Mouse (Mus musculus) limb, embryonic 14.5 days (tissue): ENCODE results near the gene Rps6kb1. TPM values are rescaled to one million over a fixed set of nuclear protein-coding genes. Genes with fewer than 3 reads are reported as not detected.

Source experiments
- ATAC-seq: fragments of 200-750 bp; cut with Nextera tagmentation; 2 replicates; pipeline ENCODE4 v1.8.0; 2017; ENCODE audit warnings: low read depth, moderate number of reproducible peaks, moderate TSS enrichment; ENCODE audit not compliant: low FRiP score
- DNase-seq: peaks from one replicate; pipeline ENCODE4 v3.0.0-alpha.2; 2015; ENCODE audit warnings: low spot score
- H3K27ac ChIP-seq: fragments of 300-500 bp; sonication (generic); replicated peaks from 2 replicates; pipeline ENCODE4 v1.5.1; 2014; ENCODE audit warnings: low read depth, mild to moderate bottlenecking, low read length, moderate library complexity, mixed read lengths
- H3K27me3 ChIP-seq: fragments of 300-500 bp; sonication (generic); 2 replicates; pipeline ENCODE4 v1.6.1; 2014; ENCODE audit warnings: low read length, mixed read lengths; ENCODE audit not compliant: control insufficient read depth, insufficient read depth
- H3K36me3 ChIP-seq: fragments of 300-500 bp; sonication (generic); 2 replicates; pipeline ENCODE4 v1.6.1; 2014; ENCODE audit warnings: mild to moderate bottlenecking, low read length, moderate library complexity, mixed read lengths; ENCODE audit not compliant: control insufficient read depth, insufficient read depth
- H3K4me1 ChIP-seq: fragments of 300-500 bp; sonication (generic); 2 replicates; pipeline ENCODE4 v1.6.1; 2014; ENCODE audit warnings: antibody characterized with exemption, low read length, mixed read lengths; ENCODE audit not compliant: control insufficient read depth, insufficient read depth
- H3K4me2 ChIP-seq: fragments of 300-500 bp; sonication (generic); replicated peaks from 2 replicates; pipeline ENCODE4 v1.6.1; 2014; ENCODE audit warnings: low read depth, mild to moderate bottlenecking, low read length, moderate library complexity; ENCODE audit not compliant: severe bottlenecking
- H3K4me3 ChIP-seq: fragments of 300-500 bp; sonication (generic); replicated peaks from 2 replicates; pipeline ENCODE4 v1.5.1; 2014; ENCODE audit warnings: low read length
- H3K9ac ChIP-seq: fragments of 300-500 bp; sonication (generic); 2 replicates; pipeline ENCODE4 v1.6.1; 2014; ENCODE audit warnings: mild to moderate bottlenecking, low read depth, low read length, moderate library complexity; ENCODE audit not compliant: severe bottlenecking
- H3K9me3 ChIP-seq: fragments of 300-500 bp; sonication (generic); 2 replicates; pipeline ENCODE4 v1.6.1; 2016; ENCODE audit warnings: low read length; ENCODE audit not compliant: control insufficient read depth
- POLR2A ChIP-seq: fragments of 200-500 bp; IDR thresholded peaks from 2 replicates; pipeline ENCODE4 v1.8.0; 2012; ENCODE audit warnings: inconsistent platforms, mild to moderate bottlenecking, moderate library complexity, borderline replicate concordance; ENCODE audit not compliant: insufficient read depth, insufficient read length; ENCODE audit errors: extremely low read depth
- WGBS: fragments of 180-500 bp; shearing (Covaris S2); extraction: QIAGEN DNeasy Blood & Tissue Kit; methylation state at CpG from one replicate; pipeline ENCODE4 v1.1.7; 2014; 5-methylcytosine and 5-hydroxymethylcytosine counted together
- polyA plus RNA-seq, 2 experiments: library from polyadenylated mRNA; depleted of rRNA in 1 of 2; stranded (reverse) in 1 of 2; unstranded in 1 of 2; fragments of >200 nt; fragmentation: Nextera tagmentation in 1 of 2; extraction: Ambion mirVana in 1 of 2; gene quantifications; 2 replicates each; pipeline versions ENCODE4 v1.2.1 to v1.2.3; 2012 to 2014

Rps6kb1 gene
- polyA plus RNA-seq, 2 experiments = 33.5 to 59.4 TPM

- peak overlapping the region; percentile 27 for H3K4me3 ChIP-seq
- peaks cover 2% of the 10 kb centered on the region; the same call in 1 of the 2 replicates for H3K36me3 ChIP-seq
- peak overlapping the region; percentile 45 for H3K9ac ChIP-seq
- TF ChIP-seq POLR2A = no peak
- no peak for DNase-seq
- H3K4me1 ChIP-seq = peaks cover 15% of the 10 kb centered on the region
- WGBS = 26% methylated on average over 12 of the region's 12 CpGs
- H3K9me3 ChIP-seq = no peaks in the 10 kb centered on the region
- peak overlapping the region; percentile 47 for H3K4me2 ChIP-seq
- ATAC-seq = no peak
- no peaks in the 10 kb centered on the region for H3K27me3 ChIP-seq
- peak overlapping the region; percentile 68; the same call in 1 of the 2 replicates for H3K27ac ChIP-seq
Measured at GRCm38 (mm10) chr11:86586177-86586867, 41.7 kb upstream of the Rps6kb1 start.

- Histone ChIP-seq H3K9ac (no peak overlapping the region), H3K9me3 (no peaks in the 10 kb centered on the region), H3K4me3 (peak overlapping the region; percentile 12; the same call in 1 of the 2 replicates), H3K4me1 (peaks cover 15% of the 10 kb centered on the region), H3K27ac (no peak overlapping the region), H3K36me3 (peaks cover 2% of the 10 kb centered on the region; the same call in 1 of the 2 replicates), H3K4me2 (no peak overlapping the region), H3K27me3 (no peaks in the 10 kb centered on the region)
- WGBS = 55% methylated on average over 3 of the region's 3 CpGs
- DNase-seq (no peak), ATAC-seq (no peak)
- no peak for TF ChIP-seq POLR2A
Measured at GRCm38 (mm10) chr11:86585598-86585984, 41.0 kb upstream of the Rps6kb1 start.

- peaks cover 2% of the 10 kb centered on the region; the same call in 1 of the 2 replicates for H3K36me3 ChIP-seq
- no peak overlapping the region for H3K9ac ChIP-seq
- no peak for DNase-seq
- no peak for TF ChIP-seq POLR2A
- ATAC-seq = no peak
- H3K27me3 ChIP-seq = no peaks in the 10 kb centered on the region
- no peaks in the 10 kb centered on the region for H3K9me3 ChIP-seq
- no peak overlapping the region for H3K4me2 ChIP-seq
- H3K4me3 ChIP-seq = no peak overlapping the region
- H3K4me1 ChIP-seq = peaks cover 17% of the 10 kb centered on the region
- WGBS = 82% methylated on average over 7 of the region's 7 CpGs
- no peak overlapping the region for H3K27ac ChIP-seq
Measured at GRCm38 (mm10) chr11:86584898-86585597, 40.4 kb upstream of the Rps6kb1 start.

- no peaks in the 10 kb centered on the region for H3K27me3 ChIP-seq
- peaks cover 20% of the 10 kb centered on the region for H3K4me1 ChIP-seq
- DNase-seq (no peak), ATAC-seq (no peak)
- WGBS = 89% methylated on average over 14 of the region's 14 CpGs
- H3K36me3 ChIP-seq = peaks cover 2% of the 10 kb centered on the region; the same call in 1 of the 2 replicates
- no peak overlapping the region for H3K4me3 ChIP-seq
- no peak overlapping the region for H3K4me2 ChIP-seq
- no peaks in the 10 kb centered on the region for H3K9me3 ChIP-seq
- H3K27ac ChIP-seq = no peak overlapping the region
- no peak for TF ChIP-seq POLR2A
- no peak overlapping the region for H3K9ac ChIP-seq
Measured at GRCm38 (mm10) chr11:86583990-86584897, 39.6 kb upstream of the Rps6kb1 start.

GRCm38 (mm10) chr11:86583313-86583825 is 38.8 kb upstream of the Rps6kb1 start:
- no peak overlapping the region for H3K4me2 ChIP-seq
- H3K9ac ChIP-seq = no peak overlapping the region
- H3K27me3 ChIP-seq = no peaks in the 10 kb centered on the region
- TF ChIP-seq POLR2A = no peak
- ATAC-seq (no peak), DNase-seq (no peak)
- no peaks in the 10 kb centered on the region for H3K9me3 ChIP-seq
- no peak overlapping the region for H3K4me3 ChIP-seq
- 88% methylated on average over 3 of the region's 3 CpGs for WGBS
- no peak overlapping the region for H3K27ac ChIP-seq
- H3K4me1 ChIP-seq = peaks cover 20% of the 10 kb centered on the region
- peaks cover 2% of the 10 kb centered on the region; the same call in 1 of the 2 replicates for H3K36me3 ChIP-seq
